Mouse (Mus musculus) brain, embryonic 18.5 days (tissue): Measurements from ENCODE around the gene Olfr378.

Source experiments
- DNase-seq: peaks from one replicate; pipeline ENCODE4 v3.0.0-alpha.2; 2012; ENCODE audit warnings: low read depth, low spot score

Olfr378 gene

DNA sequence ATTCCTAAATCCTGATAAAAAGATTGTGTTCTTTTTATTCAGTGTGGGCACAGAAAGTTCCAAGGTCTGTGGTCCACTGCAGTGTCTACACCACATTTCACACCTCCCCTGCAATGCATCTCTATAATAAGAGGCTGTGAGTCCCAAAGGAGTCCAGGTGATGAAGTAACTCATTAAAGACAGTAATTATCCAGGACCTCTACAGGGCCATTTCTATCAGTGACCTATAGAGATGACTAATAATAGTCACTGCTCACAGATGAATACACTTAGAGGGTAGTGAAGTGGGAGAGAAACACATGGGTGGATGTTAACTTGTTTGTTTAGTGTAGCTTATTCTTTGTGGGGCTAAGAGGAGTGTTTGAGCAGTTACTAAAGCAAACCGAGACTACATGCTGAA, at the start of gene Olfr378:
TSS of gene Olfr378 (minus strand) at position 101 of the 400 bp plus-strand sequence.
- no peak for DNase-seq

DNA sequence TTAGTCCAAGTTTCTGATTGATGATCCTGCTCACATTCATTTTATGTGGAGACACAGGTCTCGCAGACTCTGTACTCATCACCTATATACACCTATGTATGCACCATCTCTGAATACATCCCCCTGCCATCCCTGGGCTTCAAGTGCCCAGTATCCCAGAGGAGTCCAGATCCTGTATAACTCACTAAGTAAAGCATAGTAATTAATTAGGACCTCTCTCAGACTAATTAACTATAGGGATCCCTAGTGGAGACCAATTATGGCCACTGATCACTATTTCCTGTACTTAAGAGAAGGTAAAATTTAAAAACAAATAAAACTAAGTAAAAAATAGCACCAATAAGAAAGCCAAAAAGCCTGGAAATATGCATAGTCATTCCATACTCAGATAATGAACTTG, 29.1 kb upstream of the Olfr378 start, which contains the start of gene Olfr380:
TSS of gene Olfr380 (minus strand) at position 101 of the 400 bp plus-strand sequence.
- no peak for DNase-seq

DNA sequence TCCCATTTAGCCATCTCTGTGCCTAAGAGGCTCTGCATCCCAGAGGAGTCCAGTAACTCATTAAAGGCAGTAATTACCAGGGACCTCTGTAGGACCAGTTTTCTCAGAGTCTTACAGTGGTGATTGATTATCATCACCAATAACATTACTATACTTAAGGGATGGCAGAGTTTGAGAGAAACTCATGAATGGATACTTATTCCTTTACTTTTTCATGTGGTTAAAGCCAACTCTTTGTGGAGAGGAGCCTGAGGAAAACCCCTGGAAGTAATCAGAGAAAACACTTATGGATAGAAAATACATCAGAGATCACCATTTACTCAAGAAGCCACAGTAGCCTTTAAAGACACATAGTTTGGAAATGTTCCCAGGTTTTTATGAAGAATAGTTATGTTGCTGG, 28.8 kb downstream of the Olfr378 start, which contains the start of gene Olfr1:
TSS of gene Olfr1 (minus strand) at position 101 of the 400 bp plus-strand sequence.
- DNase-seq, result no peak

DNA sequence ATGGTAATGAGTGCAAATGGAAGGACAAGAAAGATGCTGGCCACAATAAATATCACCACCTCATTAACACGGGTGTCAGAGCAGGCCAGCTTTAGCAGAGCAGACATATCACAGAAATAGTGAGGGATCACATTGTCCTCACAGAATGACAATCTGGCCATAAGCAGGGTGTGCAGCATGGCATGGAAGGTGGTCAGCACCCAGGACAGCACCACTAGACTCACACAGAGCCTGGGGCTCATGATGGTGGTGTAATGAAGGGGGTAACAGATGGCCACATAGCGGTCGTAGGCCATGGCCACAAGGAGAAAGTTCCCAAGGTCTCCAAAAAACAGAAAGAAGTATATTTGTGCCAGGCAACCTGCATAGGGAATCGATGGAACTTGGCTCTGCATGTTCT, 32.9 kb downstream of the Olfr378 start:
- no peak for DNase-seq
